In genomic region chr11:118908981-118909813, GRCm38 (mm10) we compare ENCODE assay signal across 9 mouse cellular contexts. TPM values are rescaled to one million over a fixed set of nuclear protein-coding genes. Genes with fewer than 3 reads are reported as not detected.
DNase-seq lines count a peak whose midpoint lies in the region; ATAC-seq lines count a peak whose summit lies in the region.
"Had no signal": no experiment of that assay in that cellular context is flagged by ENCODE, and none has a peak within 500 bp of the region (broad histone marks: within the 10 kb centered on the region; RNA-seq: fewer than 3 reads in every experiment).

No protein-coding gene starts in this region.

- no peak for DNase-seq in heart, postnatal 25 days (ENCODE audit: low spot score)
- DNase-seq in brain, adult 2 months (ENCODE audit: low read depth, low spot score) = peak; percentile 86
- DNase-seq in forebrain, embryonic 11.5 days (ENCODE audit: low spot score) = peak; percentile 80
- DNase-seq in midbrain, embryonic 10.5 days (ENCODE audit: low spot score) = peak; percentile 74
- no peak for DNase-seq in heart, adult 9 months (ENCODE audit: low spot score in 2 of 2)

- no peak for ATAC-seq in heart, embryonic 13.5 days (ENCODE audit: extremely low read depth, insufficient number of reproducible peaks, low FRiP score, low TSS enrichment)
- peak; percentile 72 for ATAC-seq in forebrain, embryonic 11.5 days (replicated peaks; ENCODE audit: low FRiP score)
- no peak for ATAC-seq in granulocyte monocyte progenitor cell, adult 5-6 weeks (replicated peaks; ENCODE audit: poor library complexity, severe bottlenecking)
- no peak for ATAC-seq in erythroid progenitor cell, adult 5-6 weeks (replicated peaks; ENCODE audit: low FRiP score, poor library complexity, severe bottlenecking)

- peaks cover 37% of the 10 kb centered on the region for H3K4me1 ChIP-seq in heart, embryonic 13.5 days
- H3K4me1 ChIP-seq in forebrain, embryonic 11.5 days (replicated peaks; ENCODE audit: control insufficient read depth, insufficient read depth, low read length) = peaks cover 21% of the 10 kb centered on the region
- peaks cover 61% of the 10 kb centered on the region for H3K4me1 ChIP-seq in midbrain, embryonic 10.5 days

- peaks cover 92% of the 10 kb centered on the region for H3K27me3 ChIP-seq in heart, embryonic 13.5 days (replicated peaks)
- H3K27me3 ChIP-seq in forebrain, embryonic 11.5 days (ENCODE audit: control insufficient read depth, insufficient read depth, low read length) = peaks cover 38% of the 10 kb centered on the region
- H3K27me3 ChIP-seq in midbrain, embryonic 10.5 days (ENCODE audit: low read depth, poor library complexity, severe bottlenecking) = peaks cover 88% of the 10 kb centered on the region

- H3K36me3 ChIP-seq in heart, embryonic 13.5 days = no peaks in the 10 kb centered on the region
- no peaks in the 10 kb centered on the region for H3K36me3 ChIP-seq in forebrain, embryonic 11.5 days (ENCODE audit: control insufficient read depth, insufficient read depth, low read length)
- H3K36me3 ChIP-seq in midbrain, embryonic 10.5 days = no peaks in the 10 kb centered on the region

- no peak overlapping the region for H3K27ac ChIP-seq in heart, embryonic 13.5 days (replicated peaks)
- peak overlapping the region; percentile 43 for H3K27ac ChIP-seq in forebrain, embryonic 11.5 days (ENCODE audit: low read depth, low read length)
- peak overlapping the region; percentile 94 for H3K27ac ChIP-seq in midbrain, embryonic 10.5 days (replicated peaks)

- H3K4me2 ChIP-seq in heart, embryonic 13.5 days = peak overlapping the region; percentile 84
- H3K4me2 ChIP-seq in forebrain, embryonic 11.5 days (ENCODE audit: low read depth, low read length, severe bottlenecking) = peak overlapping the region; percentile 99

- intact Hi-C loops in heart, postnatal 25 days (cut with DNase I) = no loop called here

- H3K4me3 ChIP-seq in heart, embryonic 13.5 days = peak overlapping the region; percentile 53
- peak overlapping the region; percentile 61 for H3K4me3 ChIP-seq in forebrain, embryonic 11.5 days (ENCODE audit: low read depth, low read length)
- H3K4me3 ChIP-seq in midbrain, embryonic 10.5 days = peak overlapping the region; percentile 82
- H3K4me3 ChIP-seq: erythroblast, embryonic 14.5 days had no signal

- H3K9me3 ChIP-seq in heart, embryonic 13.5 days = no peaks in the 10 kb centered on the region
- H3K9me3 ChIP-seq in forebrain, embryonic 11.5 days (ENCODE audit: control insufficient read depth, low read length) = no peaks in the 10 kb centered on the region
- H3K9me3 ChIP-seq in midbrain, embryonic 10.5 days (replicated peaks) = no peaks in the 10 kb centered on the region

- WGBS in heart, embryonic 13.5 days = under 1% methylated on average over 67 of the region's 90 CpGs
- under 1% methylated on average over 74 of the region's 90 CpGs for WGBS in forebrain, embryonic 11.5 days
- under 1% methylated on average over 77 of the region's 90 CpGs for WGBS in midbrain, embryonic 10.5 days

- no peak overlapping the region; the same call in 1 of the 2 replicates for H3K9ac ChIP-seq in heart, embryonic 13.5 days
- H3K9ac ChIP-seq in forebrain, embryonic 11.5 days (ENCODE audit: low read length) = peak overlapping the region; percentile 63

RNA-seq across cellular contexts. Expression of gene Rbfox3, which starts 2.2 kb away (rescaled TPM):
- 0.13 and 0.20 TPM in 2 replicates for polyA plus RNA-seq in heart, embryonic 13.5 days (2015; fragmentation: Nextera tagmentation; extraction: Ambion mirVana)
- total RNA-seq in heart, postnatal 25 days (2021) = under 1 TPM; 0.08 TPM
- polyA plus RNA-seq in forebrain, embryonic 11.5 days (2014; fragmentation: Nextera tagmentation; extraction: Ambion mirVana) = 6.9 and 8.8 TPM in 2 replicates
- 7.6 and 8.3 TPM in 2 replicates for polyA plus RNA-seq in midbrain, embryonic 10.5 days (2016; fragmentation: Nextera tagmentation; extraction: Ambion mirVana)
- total RNA-seq in granulocyte monocyte progenitor cell, adult 5-6 weeks (2014; fragmentation: Nextera tagmentation) = not detected in 2 replicates
- total RNA-seq in granulocyte monocyte progenitor cell, adult 5-6 weeks (2017) = not detected in 2 replicates
- total RNA-seq in erythroid progenitor cell, adult 5-6 weeks (2015; ENCODE audit: low replicate concordance) = not detected in 2 replicates
- total RNA-seq in erythroid progenitor cell, adult 5-6 weeks (2017; ENCODE audit: low replicate concordance) = not detected in 2 replicates

Comparison
In these comparisons a context has a peak if more than half of its experiments do, and no peak if none do; other contexts are left out.
1. DNase-seq: peak in brain, adult 2 months (single experiment), forebrain, embryonic 11.5 days (single experiment) and midbrain, embryonic 10.5 days (single experiment); none in heart, postnatal 25 days (single experiment) and heart, adult 9 months (0 of 2).
2. Peak in every context shown above with its lines, with median percentiles within 50 percentile points of each other: H3K4me3 ChIP-seq.